Mouse (Mus musculus) limb, embryonic 14.5 days (tissue): Measurements from ENCODE around the gene Khdc4. TPM values are rescaled to one million over a fixed set of nuclear protein-coding genes. Genes with fewer than 3 reads are reported as not detected.

ENCODE experiments used
- ATAC-seq: fragments of 200-750 bp; cut with Nextera tagmentation; 2 replicates; pipeline ENCODE4 v1.8.0; 2017; ENCODE audit warnings: low read depth, moderate number of reproducible peaks, moderate TSS enrichment; ENCODE audit not compliant: low FRiP score
- DNase-seq: peaks from one replicate; pipeline ENCODE4 v3.0.0-alpha.2; 2015; ENCODE audit warnings: low spot score
- H3K27ac ChIP-seq: fragments of 300-500 bp; sonication (generic); replicated peaks from 2 replicates; pipeline ENCODE4 v1.5.1; 2014; ENCODE audit warnings: low read depth, mild to moderate bottlenecking, low read length, moderate library complexity, mixed read lengths
- H3K27me3 ChIP-seq: fragments of 300-500 bp; sonication (generic); 2 replicates; pipeline ENCODE4 v1.6.1; 2014; ENCODE audit warnings: low read length, mixed read lengths; ENCODE audit not compliant: control insufficient read depth, insufficient read depth
- H3K36me3 ChIP-seq: fragments of 300-500 bp; sonication (generic); 2 replicates; pipeline ENCODE4 v1.6.1; 2014; ENCODE audit warnings: mild to moderate bottlenecking, low read length, moderate library complexity, mixed read lengths; ENCODE audit not compliant: control insufficient read depth, insufficient read depth
- H3K4me1 ChIP-seq: fragments of 300-500 bp; sonication (generic); 2 replicates; pipeline ENCODE4 v1.6.1; 2014; ENCODE audit warnings: antibody characterized with exemption, low read length, mixed read lengths; ENCODE audit not compliant: control insufficient read depth, insufficient read depth
- H3K4me2 ChIP-seq: fragments of 300-500 bp; sonication (generic); replicated peaks from 2 replicates; pipeline ENCODE4 v1.6.1; 2014; ENCODE audit warnings: low read depth, mild to moderate bottlenecking, low read length, moderate library complexity; ENCODE audit not compliant: severe bottlenecking
- H3K4me3 ChIP-seq: fragments of 300-500 bp; sonication (generic); replicated peaks from 2 replicates; pipeline ENCODE4 v1.5.1; 2014; ENCODE audit warnings: low read length
- H3K9ac ChIP-seq: fragments of 300-500 bp; sonication (generic); 2 replicates; pipeline ENCODE4 v1.6.1; 2014; ENCODE audit warnings: mild to moderate bottlenecking, low read depth, low read length, moderate library complexity; ENCODE audit not compliant: severe bottlenecking
- H3K9me3 ChIP-seq: fragments of 300-500 bp; sonication (generic); 2 replicates; pipeline ENCODE4 v1.6.1; 2016; ENCODE audit warnings: low read length; ENCODE audit not compliant: control insufficient read depth
- POLR2A ChIP-seq: fragments of 200-500 bp; IDR thresholded peaks from 2 replicates; pipeline ENCODE4 v1.8.0; 2012; ENCODE audit warnings: inconsistent platforms, mild to moderate bottlenecking, moderate library complexity, borderline replicate concordance; ENCODE audit not compliant: insufficient read depth, insufficient read length; ENCODE audit errors: extremely low read depth
- WGBS: fragments of 180-500 bp; shearing (Covaris S2); extraction: QIAGEN DNeasy Blood & Tissue Kit; methylation state at CpG from one replicate; pipeline ENCODE4 v1.1.7; 2014; 5-methylcytosine and 5-hydroxymethylcytosine counted together
- polyA plus RNA-seq, 2 experiments: library from polyadenylated mRNA; depleted of rRNA in 1 of 2; stranded (reverse) in 1 of 2; unstranded in 1 of 2; fragments of >200 nt; fragmentation: Nextera tagmentation in 1 of 2; extraction: Ambion mirVana in 1 of 2; gene quantifications; 2 replicates each; pipeline versions ENCODE4 v1.2.1 to v1.2.3; 2012 to 2014

The Khdc4 gene
- polyA plus RNA-seq, 2 experiments: 78.0 to 144 TPM

GRCm38 (mm10) chr3:88716399-88717197 is 31.0 kb downstream of the Khdc4 start, which contains the start of gene Rit1:
Gene Rit1 (plus strand): TSS chr3:88716838.
- Histone ChIP-seq H3K9ac (peak within 1 kb of the TSS; percentile 61), H3K9me3 (no peaks in the 10 kb centered on the region), H3K27ac (peak within 1 kb of the TSS; percentile 58; the same call in 1 of the 2 replicates), H3K4me3 (peak within 1 kb of the TSS; percentile 70), H3K4me2 (peak within 1 kb of the TSS; percentile 76), H3K36me3 (peaks cover 47% of the 10 kb centered on the region), H3K4me1 (no peaks in the 10 kb centered on the region), H3K27me3 (no peaks in the 10 kb centered on the region)
- 2% methylated on average over 27 of the region's 27 CpGs for whole genome bisulfite sequencing
- peak; percentile 93 for ATAC-seq
- 0 out of 2 replicates have a peak, but pooled peaks have one; percentile 51 for TF ChIP-seq POLR2A
- DNase-seq: peak; percentile 90

DNA sequence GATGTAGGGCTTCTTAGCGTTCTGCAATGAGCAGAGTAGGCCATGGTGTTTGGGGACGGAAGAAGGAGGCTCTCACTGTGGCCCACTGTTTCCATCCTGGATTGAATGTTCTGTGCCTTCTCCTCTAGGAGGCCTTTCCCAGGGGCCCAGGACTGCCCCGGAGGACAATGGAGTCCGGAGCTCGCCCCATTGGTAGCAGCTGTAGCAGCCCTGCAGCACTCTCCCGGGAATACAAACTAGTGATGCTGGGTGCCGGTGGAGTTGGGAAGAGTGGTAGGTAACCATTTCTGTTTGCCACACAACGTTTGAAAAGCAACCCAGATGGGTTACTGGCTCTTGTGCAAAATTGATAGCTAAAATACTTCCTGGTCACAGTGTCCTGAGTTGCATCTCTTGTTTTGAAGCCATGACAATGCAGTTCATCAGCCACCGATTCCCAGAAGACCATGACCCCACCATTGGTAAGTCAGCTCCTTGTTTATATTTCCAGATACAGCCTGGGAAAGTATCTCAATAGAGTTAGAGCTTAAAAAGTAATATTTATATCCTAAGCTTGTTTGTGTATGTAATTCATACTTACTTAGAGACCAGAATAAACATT is 31.7 kb downstream of the Khdc4 start:
- DNase-seq (peak; percentile 20), ATAC-seq (peak; percentile 56; the same call in 1 of the 2 replicates)
- Histone ChIP-seq H3K36me3 (peaks cover 40% of the 10 kb centered on the region), H3K9ac (peak overlapping the region; percentile 61), H3K4me1 (no peaks in the 10 kb centered on the region), H3K27me3 (no peaks in the 10 kb centered on the region), H3K9me3 (no peaks in the 10 kb centered on the region), H3K27ac (peak overlapping the region; percentile 58; the same call in 1 of the 2 replicates), H3K4me2 (peak overlapping the region; percentile 76), H3K4me3 (peak overlapping the region; percentile 70)
- TF ChIP-seq POLR2A: no peak
- WGBS: 10% methylated on average over 9 of the region's 9 CpGs

DNA sequence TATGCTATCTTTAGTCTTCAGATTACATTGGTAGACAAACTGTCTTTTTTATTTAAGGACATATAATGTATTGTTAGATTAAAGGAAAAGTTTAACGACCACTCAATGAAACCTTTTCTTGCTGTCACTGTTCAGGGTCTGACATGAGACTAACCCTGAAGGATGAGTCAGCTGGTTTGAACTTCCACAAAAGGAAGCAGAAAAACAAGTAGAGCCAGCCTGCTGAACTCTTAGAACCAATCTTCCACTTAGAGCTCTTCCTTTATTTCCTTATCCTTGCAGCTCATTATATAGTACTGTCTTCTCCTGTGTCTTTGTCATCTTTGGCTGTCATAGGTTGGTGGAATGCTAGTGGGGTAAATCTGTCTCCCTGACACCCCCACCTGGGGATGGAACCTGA is 32.2 kb downstream of the Khdc4 start:
- DNase-seq: no peak
- Histone ChIP-seq H3K36me3 (peaks cover 36% of the 10 kb centered on the region), H3K27me3 (no peaks in the 10 kb centered on the region), H3K4me3 (peak overlapping the region; percentile 11; the same call in 1 of the 2 replicates), H3K4me1 (no peaks in the 10 kb centered on the region), H3K27ac (no peak overlapping the region), H3K9me3 (no peaks in the 10 kb centered on the region), H3K9ac (no peak overlapping the region), H3K4me2 (peak overlapping the region; percentile 76)
- TF ChIP-seq POLR2A: no peak
- ATAC-seq: no peak
- WGBS: 71% methylated on average over 1 of the region's 1 CpGs

GRCm38 (mm10) chr3:88719098-88719497 is 33.5 kb downstream of the Khdc4 start:
- H3K4me1 ChIP-seq: no peaks in the 10 kb centered on the region
- H3K9me3 ChIP-seq: no peaks in the 10 kb centered on the region
- H3K4me2 ChIP-seq: no peak overlapping the region
- TF ChIP-seq POLR2A: no peak
- H3K27ac ChIP-seq: no peak overlapping the region
- H3K9ac ChIP-seq: no peak overlapping the region
- 67% methylated on average over 2 of the region's 2 CpGs for WGBS
- H3K36me3 ChIP-seq: peaks cover 23% of the 10 kb centered on the region
- H3K4me3 ChIP-seq: no peak overlapping the region
- no peak for DNase-seq
- no peaks in the 10 kb centered on the region for H3K27me3 ChIP-seq
- no peak for ATAC-seq

- Histone ChIP-seq H3K4me1 (no peaks in the 10 kb centered on the region), H3K36me3 (peaks cover 7% of the 10 kb centered on the region; the same call in 1 of the 2 replicates), H3K27me3 (no peaks in the 10 kb centered on the region), H3K4me2 (no peak overlapping the region), H3K27ac (no peak overlapping the region), H3K4me3 (no peak overlapping the region), H3K9me3 (no peaks in the 10 kb centered on the region; the same call in 1 of the 2 replicates), H3K9ac (no peak overlapping the region)
- no peak for DNase-seq
- no peak for TF ChIP-seq POLR2A
- 91% methylated on average over 2 of the region's 2 CpGs for WGBS
- no peak for ATAC-seq
These were observed 51.0 kb downstream of the Khdc4 start for GRCm38 (mm10) chr3:88736556-88736955.
